Mouse (Mus musculus) myocyte (in vitro differentiated cells): ENCODE measurements around the gene Calml4. TPM values are rescaled to one million over a fixed set of nuclear protein-coding genes. Genes with fewer than 3 reads are reported as not detected.
A peak's percentile ranks its signal among the peaks of the same experiment; 100 is the strongest.

ENCODE experiments used
- H3K27me3 ChIP-seq: one replicate; pipeline ENCODE4 v1.6.1; 2011; ENCODE audit not compliant: control insufficient read depth, insufficient read depth, insufficient read length
- H3K36me3 ChIP-seq: one replicate; pipeline ENCODE4 v1.6.1; 2011; ENCODE audit not compliant: control insufficient read depth, insufficient read depth
- H3K4me2 ChIP-seq: one replicate; pipeline ENCODE4 v1.6.1; 2011; ENCODE audit warnings: low read depth, control low read depth
- H3K4me3 ChIP-seq: one replicate; pipeline ENCODE4 v1.5.1; 2011; ENCODE audit warnings: mild to moderate bottlenecking, control low read depth, moderate library complexity
- H3K79me2 ChIP-seq: one replicate; pipeline ENCODE4 v1.6.1; 2011; ENCODE audit not compliant: control insufficient read depth, insufficient read depth
- H3ac ChIP-seq: one replicate; pipeline ENCODE4 v1.6.1; 2011; ENCODE audit not compliant: control insufficient read depth, insufficient read length
- CEBPB ChIP-seq: IDR thresholded peaks from 2 replicates; pipeline ENCODE4 v1.6.1; 2011; ENCODE audit warnings: mild to moderate bottlenecking, moderate library complexity; ENCODE audit not compliant: poor library complexity, insufficient read depth, severe bottlenecking
- E2F4 ChIP-seq: IDR thresholded peaks from one replicate; pipeline ENCODE4 v1.6.1; 2011; ENCODE audit warnings: mild to moderate bottlenecking, control low read depth, moderate library complexity; ENCODE audit not compliant: insufficient read depth
- MAX ChIP-seq: IDR thresholded peaks from one replicate; pipeline ENCODE4 v1.6.1; 2011; ENCODE audit warnings: low read depth, mild to moderate bottlenecking, control low read depth
- MYOD1 ChIP-seq, 3 experiments: IDR thresholded peaks; one replicate each; pipeline ENCODE4 v1.6.1; 2011; ENCODE audit warnings: control low read depth in 2 of 3, low read depth in 2 of 3, mild to moderate bottlenecking in 2 of 3, moderate library complexity in 1 of 3; ENCODE audit not compliant: insufficient read length in 2 of 3, control insufficient read depth in 1 of 3
- MYOG ChIP-seq, 3 experiments: IDR thresholded peaks; one replicate each; pipeline ENCODE4 v1.6.1; 2011; ENCODE audit warnings: control low read depth in 2 of 3, low read depth in 2 of 3, mild to moderate bottlenecking in 2 of 3; ENCODE audit not compliant: insufficient read length in 2 of 3, control insufficient read depth in 1 of 3, insufficient read depth in 1 of 3
- POLR2A ChIP-seq: IDR thresholded peaks from one replicate; pipeline ENCODE4 v1.6.1; 2011; ENCODE audit warnings: low read depth, mild to moderate bottlenecking, control low read depth, moderate library complexity; ENCODE audit not compliant: insufficient read length
- POLR2AphosphoS2 ChIP-seq: IDR thresholded peaks from one replicate; pipeline ENCODE4 v1.6.1; 2011; ENCODE audit warnings: low read depth, control low read depth; ENCODE audit not compliant: insufficient read length
- REST ChIP-seq: IDR thresholded peaks from one replicate; pipeline ENCODE4 v1.6.1; 2011; ENCODE audit warnings: mild to moderate bottlenecking, control low read depth, moderate library complexity; ENCODE audit not compliant: insufficient read depth, insufficient read length
- SRF ChIP-seq: IDR thresholded peaks from one replicate; pipeline ENCODE4 v1.6.1; 2011; ENCODE audit warnings: low read depth; ENCODE audit not compliant: control insufficient read depth, insufficient read length
- TCF12 ChIP-seq: IDR thresholded peaks from one replicate; pipeline ENCODE4 v1.6.1; 2011; ENCODE audit warnings: mild to moderate bottlenecking, control low read depth; ENCODE audit not compliant: poor library complexity, insufficient read depth, severe bottlenecking
- TCF3 ChIP-seq: IDR thresholded peaks from one replicate; pipeline ENCODE4 v1.6.1; 2011; ENCODE audit warnings: low read depth, control low read depth; ENCODE audit not compliant: insufficient read length
- USF1 ChIP-seq: IDR thresholded peaks from one replicate; pipeline ENCODE4 v1.6.1; 2011; ENCODE audit warnings: low read depth, mild to moderate bottlenecking, control low read depth, moderate library complexity
- polyA plus RNA-seq: library from polyadenylated mRNA; unstranded; fragments of >200 nt; fragmentation: generic; extraction: Trizol; gene quantifications from one replicate; pipeline ENCODE4 v1.2.1, GENCODE M21; 2012; ENCODE audit warnings: missing spikeins

The Calml4 gene
- 14.0 TPM for polyA plus RNA-seq

GRCm38 (mm10) chr9:62857719-62858261 lies at the start of gene Calml4:
TSS of gene Calml4 (plus strand) at chr9:62858080.
- no peak within 1 kb of the TSS for H3ac ChIP-seq
- no peak within 1 kb of the TSS for H3K4me3 ChIP-seq
- peak within 1 kb of the TSS; percentile 91 for H3K4me2 ChIP-seq
- no peaks in the 10 kb centered on the region for H3K27me3 ChIP-seq
- H3K79me2 ChIP-seq, result no peaks in the 10 kb centered on the region
- TF ChIP-seq TCF12, result no peak
- TF ChIP-seq REST, result no peak
- no peak for TF ChIP-seq MAX
- TF ChIP-seq POLR2A, result no peak
- TF ChIP-seq MYOG (IDR thresholded peaks at IDR 0.05; ENCODE audit: control insufficient read depth in 1 of 3, insufficient read depth in 1 of 3, insufficient read length in 2 of 3, low read depth in 2 of 3), result no peak
- no peak for TF ChIP-seq POLR2AphosphoS2
- TF ChIP-seq E2F4, result no peak
- no peak for TF ChIP-seq TCF3
- no peak for TF ChIP-seq SRF
- no peak for TF ChIP-seq MYOD1 (IDR thresholded peaks at IDR 0.05; ENCODE audit: control insufficient read depth in 1 of 3, insufficient read length in 2 of 3, low read depth in 2 of 3)
- TF ChIP-seq CEBPB, result no peak
- no peak for TF ChIP-seq USF1
- H3K36me3 ChIP-seq, result no peaks in the 10 kb centered on the region

- H3K4me3 ChIP-seq, result peak overlapping the region; percentile 90
- no peaks in the 10 kb centered on the region for H3K36me3 ChIP-seq
- TF ChIP-seq MYOD1 (IDR thresholded peaks at IDR 0.05; ENCODE audit: control insufficient read depth in 1 of 3, insufficient read length in 2 of 3, low read depth in 2 of 3) (no peak), USF1 (no peak), MAX (no peak), MYOG (IDR thresholded peaks at IDR 0.05; ENCODE audit: control insufficient read depth in 1 of 3, insufficient read depth in 1 of 3, insufficient read length in 2 of 3, low read depth in 2 of 3) (no peak), POLR2A (no peak), REST (no peak), E2F4 (no peak), TCF12 (no peak), POLR2AphosphoS2 (no peak), CEBPB (no peak), TCF3 (no peak), SRF (no peak)
- peak overlapping the region; percentile 99 for H3ac ChIP-seq
- peak overlapping the region; percentile 88 for H3K4me2 ChIP-seq
- peaks cover 61% of the 10 kb centered on the region for H3K79me2 ChIP-seq
- H3K27me3 ChIP-seq, result no peaks in the 10 kb centered on the region
These were observed 47.8 kb upstream of the Calml4 start for GRCm38 (mm10) chr9:62810095-62810494.

GRCm38 (mm10) chr9:62810543-62811515 lies 47.1 kb upstream of the Calml4 start:
- H3ac ChIP-seq, result peak overlapping the region; percentile 99
- H3K79me2 ChIP-seq, result peaks cover 54% of the 10 kb centered on the region
- peak overlapping the region; percentile 90 for H3K4me3 ChIP-seq
- peak overlapping the region; percentile 88 for H3K4me2 ChIP-seq
- no peaks in the 10 kb centered on the region for H3K27me3 ChIP-seq
- peak; percentile 38 for TF ChIP-seq POLR2A
- no peak for TF ChIP-seq REST
- no peak for TF ChIP-seq CEBPB
- TF ChIP-seq POLR2AphosphoS2, result peak; percentile 57
- peak in 1 of 3 experiments; percentile 2 for TF ChIP-seq MYOD1 (IDR thresholded peaks at IDR 0.05; ENCODE audit: control insufficient read depth in 1 of 3, insufficient read length in 2 of 3, low read depth in 2 of 3)
- TF ChIP-seq MYOG (IDR thresholded peaks at IDR 0.05; ENCODE audit: control insufficient read depth in 1 of 3, insufficient read depth in 1 of 3, insufficient read length in 2 of 3, low read depth in 2 of 3), result no peak
- no peaks in the 10 kb centered on the region for H3K36me3 ChIP-seq

GRCm38 (mm10) chr9:62811516-62812121 lies 46.3 kb upstream of the Calml4 start, which contains the start of gene Fem1b:
TSS of gene Fem1b (minus strand) at chr9:62811934.
- H3ac ChIP-seq, result peak within 1 kb of the TSS; percentile 99
- peaks cover 46% of the 10 kb centered on the region for H3K79me2 ChIP-seq
- H3K27me3 ChIP-seq, result no peaks in the 10 kb centered on the region
- H3K4me2 ChIP-seq, result peak within 1 kb of the TSS; percentile 97
- peak within 1 kb of the TSS; percentile 90 for H3K4me3 ChIP-seq
- no peaks in the 10 kb centered on the region for H3K36me3 ChIP-seq
- no peak for TF ChIP-seq CEBPB
- TF ChIP-seq SRF, result peak; percentile 54
- peak in 1 of 3 experiments; percentile 29 for TF ChIP-seq MYOD1 (IDR thresholded peaks at IDR 0.05; ENCODE audit: control insufficient read depth in 1 of 3, insufficient read length in 2 of 3, low read depth in 2 of 3)
- TF ChIP-seq MAX, result no peak
- TF ChIP-seq TCF12, result no peak
- TF ChIP-seq REST, result no peak
- no peak for TF ChIP-seq E2F4
- peak; percentile 94 for TF ChIP-seq POLR2AphosphoS2
- TF ChIP-seq POLR2A, result peak; percentile 89
